Mouse (Mus musculus) G1E (cell line): ENCODE data around the gene Ddn. TPM values are rescaled to one million over a fixed set of nuclear protein-coding genes. Genes with fewer than 3 reads are reported as not detected.
A peak's percentile ranks its signal among the peaks of the same experiment; 100 is the strongest.

ENCODE experiments used
- ATAC-seq: 2 replicates; pipeline ENCODE4 v1.8.0; 2016; ENCODE audit warnings: mild to moderate bottlenecking; ENCODE audit not compliant: insufficient number of reproducible peaks, poor library complexity, low FRiP score, severe bottlenecking; ENCODE audit errors: extremely low read depth
- DNase-seq: peaks from one replicate; pipeline ENCODE4 v3.0.0; 2012; ENCODE audit warnings: low spot score
- H3K27me3 ChIP-seq: 2 replicates; pipeline ENCODE4 v1.6.1; 2012; ENCODE audit warnings: mild to moderate bottlenecking, low read length, inconsistent platforms; ENCODE audit not compliant: insufficient read depth
- H3K36me3 ChIP-seq: replicated peaks from 2 replicates; pipeline ENCODE3; 2012; ENCODE audit warnings: mild to moderate bottlenecking, inconsistent platforms
- H3K4me1 ChIP-seq: 2 replicates; pipeline ENCODE4 v1.6.1; 2012; ENCODE audit warnings: low read depth, low read length, inconsistent platforms, mixed read lengths; ENCODE audit not compliant: insufficient read depth
- H3K4me3 ChIP-seq: 2 replicates; pipeline ENCODE4 v1.5.1; 2012; ENCODE audit warnings: low read depth, mild to moderate bottlenecking, inconsistent platforms, low read length, moderate library complexity, mixed read lengths
- H3K9me3 ChIP-seq: replicated peaks from 2 replicates; pipeline ENCODE4 v1.6.1; 2012; ENCODE audit warnings: inconsistent platforms
- CTCF ChIP-seq: IDR thresholded peaks from 2 replicates; pipeline ENCODE4 v1.5.1; 2012; ENCODE audit warnings: low read depth, low read length, inconsistent platforms, mixed read lengths
- GATA1 ChIP-seq: IDR thresholded peaks from 2 replicates; pipeline ENCODE4 v1.6.1; 2012; ENCODE audit warnings: borderline replicate concordance, low read length, inconsistent platforms, mixed read lengths
- GATA2 ChIP-seq: IDR thresholded peaks from 2 replicates; pipeline ENCODE4 v1.6.1; 2012; ENCODE audit warnings: low read depth, low read length, inconsistent platforms, borderline replicate concordance
- POLR2AphosphoS5 ChIP-seq: IDR thresholded peaks from 2 replicates; pipeline ENCODE4 v1.6.1; 2012; ENCODE audit warnings: low read depth, low read length, inconsistent platforms; ENCODE audit not compliant: insufficient replicate concordance
- TAL1 ChIP-seq: conservative IDR thresholded peaks from 2 replicates; pipeline ENCODE4 v1.6.1; 2012; ENCODE audit warnings: low read depth, low read length, inconsistent platforms, mixed read lengths
- polyA plus RNA-seq: library from polyadenylated mRNA; stranded (reverse); fragments of >175 nt; gene quantifications from 2 replicates; pipeline ENCODE4 v1.2.3, GENCODE M21; 2012
- total RNA-seq, 2 experiments: library from RNA; stranded (forward) in 1 of 2; stranded (reverse) in 1 of 2; fragments of 200-1000 nt in 1 of 2; fragments of >200 nt in 1 of 2; fragmentation: Nextera tagmentation in 1 of 2; gene quantifications; 2 replicates each; pipeline ENCODE4 v1.2.3; 2014 to 2017

Gene Ddn
- total and polyA plus RNA-seq, 3 experiments = 0.08 to 0.22 TPM; not detected in 1

GRCm38 (mm10) chr15:98777762-98778161 lies 31.5 kb downstream of the Ddn start, which contains the start of gene Wnt10b:
TSS of gene Wnt10b (minus strand) at chr15:98778150.
- Histone ChIP-seq H3K36me3 (no peaks in the 10 kb centered on the region), H3K4me1 (peaks cover 35% of the 10 kb centered on the region), H3K9me3 (0 out of 2 replicates have a peak, but pooled peaks cover 3% of the 10 kb centered on the region), H3K27me3 (peaks cover 68% of the 10 kb centered on the region), H3K4me3 (peak within 1 kb of the TSS; percentile 54; the same call in 1 of the 2 replicates)
- DNase-seq (no peak), ATAC-seq (no peak)
- no peak for TF ChIP-seq POLR2AphosphoS5
- TF ChIP-seq GATA1 = no peak
- TF ChIP-seq GATA2 = no peak
- no peak for TF ChIP-seq CTCF
- no peak for TF ChIP-seq TAL1

GRCm38 (mm10) chr15:98777005-98777616 lies 32.2 kb downstream of the Ddn start:
- Histone ChIP-seq H3K4me1 (peaks cover 41% of the 10 kb centered on the region), H3K4me3 (no peak overlapping the region; the same call in 1 of the 2 replicates)
- no peak for DNase-seq

GRCm38 (mm10) chr15:98776280-98777004 lies 32.8 kb downstream of the Ddn start:
- TF ChIP-seq GATA1 (no peak), CTCF (no peak), TAL1 (no peak), GATA2 (no peak), POLR2AphosphoS5 (no peak)
- Histone ChIP-seq H3K4me3 (peak overlapping the region; percentile 25; the same call in 1 of the 2 replicates), H3K27me3 (peaks cover 77% of the 10 kb centered on the region), H3K4me1 (peaks cover 45% of the 10 kb centered on the region), H3K9me3 (0 out of 2 replicates have a peak, but pooled peaks cover 3% of the 10 kb centered on the region), H3K36me3 (no peaks in the 10 kb centered on the region)
- DNase-seq (no peak), ATAC-seq (no peak)

More at GRCm38 (mm10) chr15:98777005-98777616, 32.2 kb downstream of the Ddn start:
- Histone ChIP-seq H3K9me3 (0 out of 2 replicates have a peak, but pooled peaks cover 3% of the 10 kb centered on the region), H3K36me3 (no peaks in the 10 kb centered on the region), H3K27me3 (peaks cover 70% of the 10 kb centered on the region)
- ATAC-seq = no peak
- no peak for TF ChIP-seq CTCF
- no peak for TF ChIP-seq GATA1
- TF ChIP-seq TAL1 = no peak
- no peak for TF ChIP-seq POLR2AphosphoS5
- TF ChIP-seq GATA2 = no peak

GRCm38 (mm10) chr15:98775533-98775932 lies 33.8 kb downstream of the Ddn start:
- Histone ChIP-seq H3K4me1 (peaks cover 45% of the 10 kb centered on the region), H3K4me3 (no peak overlapping the region), H3K27me3 (peaks cover 76% of the 10 kb centered on the region), H3K9me3 (0 out of 2 replicates have a peak, but pooled peaks cover 3% of the 10 kb centered on the region), H3K36me3 (no peaks in the 10 kb centered on the region)
- ATAC-seq (no peak), DNase-seq (no peak)
- no peak for TF ChIP-seq POLR2AphosphoS5
- TF ChIP-seq TAL1 = no peak
- TF ChIP-seq GATA2 = no peak
- TF ChIP-seq GATA1 = no peak
- TF ChIP-seq CTCF = no peak

- Histone ChIP-seq H3K36me3 (no peaks in the 10 kb centered on the region), H3K4me1 (peaks cover 41% of the 10 kb centered on the region), H3K9me3 (0 out of 2 replicates have a peak, but pooled peaks cover 3% of the 10 kb centered on the region), H3K4me3 (no peak overlapping the region), H3K27me3 (peaks cover 73% of the 10 kb centered on the region)
- no peak for DNase-seq
- no peak for TF ChIP-seq CTCF
- no peak for TF ChIP-seq GATA2
- no peak for TF ChIP-seq POLR2AphosphoS5
- TF ChIP-seq TAL1 = no peak
- TF ChIP-seq GATA1 = no peak
- ATAC-seq = no peak
Measured at GRCm38 (mm10) chr15:98774096-98774495, 35.2 kb downstream of the Ddn start.
